ENCODE assay signal across 20 mouse cellular contexts in the genomic region with DNA sequence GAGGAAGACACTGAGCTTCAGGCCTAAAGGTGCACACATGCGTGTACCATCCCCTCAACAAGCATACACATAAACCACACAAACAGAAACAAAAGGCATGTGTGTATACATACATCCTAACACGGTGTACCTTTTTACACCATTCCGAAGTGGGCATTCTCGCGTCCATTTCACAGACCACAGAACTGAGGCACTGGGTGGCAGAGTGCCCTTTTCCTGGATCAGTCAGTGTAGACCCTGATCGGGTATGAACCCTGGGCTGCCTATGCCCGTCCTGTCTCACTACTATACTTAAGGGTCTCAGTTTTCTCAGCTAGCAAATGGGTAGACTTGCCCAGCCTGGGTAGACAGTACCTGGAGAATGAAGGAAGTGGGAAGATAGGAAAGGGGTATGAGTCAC. TPM values are rescaled to one million over a fixed set of nuclear protein-coding genes. Genes with fewer than 3 reads are reported as not detected.
DNase-seq lines count a peak whose midpoint lies in the region; ATAC-seq and TF ChIP-seq lines count a peak whose summit lies in the region.
"Had no signal": no experiment of that assay in that cellular context is flagged by ENCODE, and none has a peak within 500 bp of the region (broad histone marks: within the 10 kb centered on the region; RNA-seq: fewer than 3 reads in every experiment).

No protein-coding gene starts in this region.

- peaks cover 10% of the 10 kb centered on the region for H3K9me3 ChIP-seq in kidney, embryonic 14.5 days (ENCODE audit: control insufficient read depth, low read length)
- peaks cover 8% of the 10 kb centered on the region; the same call in 1 of the 2 replicates for H3K9me3 ChIP-seq in embryonic facial prominence, embryonic 10.5 days
- H3K9me3 ChIP-seq in embryonic facial prominence, embryonic 13.5 days: peaks cover 9% of the 10 kb centered on the region
- peaks cover 10% of the 10 kb centered on the region for H3K9me3 ChIP-seq in limb, embryonic 12.5 days
- H3K9me3 ChIP-seq: hindbrain, embryonic 15.5 days had no signal

- peaks cover 16% of the 10 kb centered on the region; the same call in 1 of the 2 replicates for H3K36me3 ChIP-seq in kidney, embryonic 14.5 days (ENCODE audit: control insufficient read depth, insufficient read depth, low read length)
- peaks cover 68% of the 10 kb centered on the region for H3K36me3 ChIP-seq in embryonic facial prominence, embryonic 10.5 days (replicated peaks)
- peaks cover 56% of the 10 kb centered on the region for H3K36me3 ChIP-seq in embryonic facial prominence, embryonic 13.5 days
- peaks cover 48% of the 10 kb centered on the region for H3K36me3 ChIP-seq in limb, embryonic 12.5 days
- no peaks in the 10 kb centered on the region for H3K36me3 ChIP-seq in thymus, adult 2 months (ENCODE audit: control insufficient read depth, insufficient read depth, low read length)
- H3K36me3 ChIP-seq: forebrain, embryonic 15.5 days; hindbrain, embryonic 15.5 days had no signal

- no peak for DNase-seq in kidney, adult 8-10 months
- DNase-seq in embryonic facial prominence, embryonic 10.5 days (ENCODE audit: low spot score): no peak
- DNase-seq in spleen, postnatal 10 days (ENCODE audit: low spot score in 2 of 2): no peak
- no peak for DNase-seq in right cerebral cortex, postnatal 14 days
- DNase-seq in thymus, adult 2 months: no peak
- DNase-seq: adrenal gland, postnatal 10 days; cerebellum, adult 8-10 months; kidney, postnatal 14 days; layer of hippocampus, adult 9-11 months; midbrain, embryonic 14.5 days; right cerebral cortex, postnatal 4 days; thymus, postnatal 25 days had no signal

- WGBS in kidney, embryonic 14.5 days: 97% methylated on average over 7 of the region's 7 CpGs
- 96% methylated on average over 7 of the region's 7 CpGs for WGBS in embryonic facial prominence, embryonic 10.5 days
- WGBS in embryonic facial prominence, embryonic 13.5 days: 93% methylated on average over 7 of the region's 7 CpGs
- WGBS in limb, embryonic 12.5 days: 96% methylated on average over 7 of the region's 7 CpGs
- 99% methylated on average over 7 of the region's 7 CpGs for WGBS in thymus, adult 2 months

- peaks cover 42% of the 10 kb centered on the region for H3K4me1 ChIP-seq in kidney, embryonic 14.5 days (ENCODE audit: control insufficient read depth, insufficient read depth, low read length)
- H3K4me1 ChIP-seq in embryonic facial prominence, embryonic 10.5 days: peaks cover 24% of the 10 kb centered on the region
- peaks cover 46% of the 10 kb centered on the region for H3K4me1 ChIP-seq in embryonic facial prominence, embryonic 13.5 days
- H3K4me1 ChIP-seq in limb, embryonic 12.5 days (replicated peaks): peaks cover 43% of the 10 kb centered on the region
- H3K4me1 ChIP-seq in thymus, adult 2 months (replicated peaks; ENCODE audit: control insufficient read depth, insufficient read depth, low read length): no peaks in the 10 kb centered on the region
- H3K4me1 ChIP-seq: forebrain, embryonic 15.5 days; hindbrain, embryonic 15.5 days had no signal

- H3K4me3 ChIP-seq in kidney, embryonic 14.5 days (ENCODE audit: low read length): no peak overlapping the region
- no peak overlapping the region for H3K4me3 ChIP-seq in embryonic facial prominence, embryonic 10.5 days
- H3K4me3 ChIP-seq in embryonic facial prominence, embryonic 13.5 days: no peak overlapping the region
- no peak overlapping the region for H3K4me3 ChIP-seq in limb, embryonic 12.5 days (replicated peaks)
- no peak overlapping the region for H3K4me3 ChIP-seq in thymus, adult 2 months (ENCODE audit: control insufficient read depth, insufficient read depth, low read length)
- H3K4me3 ChIP-seq: erythroblast, embryonic 14.5 days; forebrain, embryonic 15.5 days; hindbrain, embryonic 15.5 days had no signal

- H3K27ac ChIP-seq in kidney, embryonic 14.5 days (ENCODE audit: low read depth, low read length): peak overlapping the region; percentile 95
- H3K27ac ChIP-seq in embryonic facial prominence, embryonic 10.5 days (replicated peaks): peak overlapping the region; percentile 67; the same call in 1 of the 2 replicates
- peak overlapping the region; percentile 96 for H3K27ac ChIP-seq in embryonic facial prominence, embryonic 13.5 days
- peak overlapping the region; percentile 95 for H3K27ac ChIP-seq in limb, embryonic 12.5 days
- no peak overlapping the region for H3K27ac ChIP-seq in thymus, adult 2 months (ENCODE audit: control insufficient read depth, insufficient read depth, low read length)
- H3K27ac ChIP-seq: forebrain, embryonic 15.5 days; hindbrain, embryonic 15.5 days; liver, embryonic 14.5 days had no signal

- H3K9ac ChIP-seq in kidney, embryonic 14.5 days (ENCODE audit: low read depth, low read length): 0 out of 2 replicates have a peak overlapping the region, but pooled peaks have one; percentile 23
- peak overlapping the region; percentile 51; the same call in 1 of the 2 replicates for H3K9ac ChIP-seq in embryonic facial prominence, embryonic 13.5 days
- H3K9ac ChIP-seq in limb, embryonic 12.5 days (replicated peaks): no peak overlapping the region
- H3K9ac ChIP-seq: forebrain, embryonic 15.5 days; hindbrain, embryonic 15.5 days; liver, embryonic 14.5 days had no signal

- TF ChIP-seq CTCF in thymus, adult 2 months (IDR thresholded peaks at IDR 0.05; ENCODE audit: borderline replicate concordance, control insufficient read depth, extremely low read depth, insufficient read depth, low read length, poor library complexity): no peak

- no peaks in the 10 kb centered on the region for H3K27me3 ChIP-seq in kidney, embryonic 14.5 days (ENCODE audit: control insufficient read depth, insufficient read depth, low read length)
- no peaks in the 10 kb centered on the region for H3K27me3 ChIP-seq in embryonic facial prominence, embryonic 10.5 days (replicated peaks; ENCODE audit: low read depth, poor library complexity, severe bottlenecking)
- H3K27me3 ChIP-seq in embryonic facial prominence, embryonic 13.5 days: no peaks in the 10 kb centered on the region
- no peaks in the 10 kb centered on the region for H3K27me3 ChIP-seq in limb, embryonic 12.5 days
- H3K27me3 ChIP-seq in thymus, adult 2 months (ENCODE audit: control insufficient read depth, insufficient read depth, low read length): no peaks in the 10 kb centered on the region
- H3K27me3 ChIP-seq: forebrain, embryonic 15.5 days; hindbrain, embryonic 15.5 days had no signal

- no peak for TF ChIP-seq POLR2A in thymus, adult 2 months (IDR thresholded peaks at IDR 0.05; ENCODE audit: control insufficient read depth, extremely low read depth, insufficient read depth, low read length, poor library complexity)

- no peak overlapping the region; the same call in 1 of the 2 replicates for H3K4me2 ChIP-seq in kidney, embryonic 14.5 days (replicated peaks; ENCODE audit: low read depth, low read length)
- peak overlapping the region; percentile 36 for H3K4me2 ChIP-seq in embryonic facial prominence, embryonic 13.5 days
- peak overlapping the region; percentile 1; the same call in 1 of the 2 replicates for H3K4me2 ChIP-seq in limb, embryonic 12.5 days
- H3K4me2 ChIP-seq: forebrain, embryonic 15.5 days; hindbrain, embryonic 15.5 days had no signal

- peak; percentile 4; the same call in 1 of the 2 replicates for ATAC-seq in kidney, embryonic 14.5 days (ENCODE audit: low FRiP score, low TSS enrichment)
- no peak for ATAC-seq in embryonic facial prominence, embryonic 13.5 days (ENCODE audit: insufficient number of reproducible peaks, insufficient read depth, low FRiP score, low TSS enrichment, low read depth)
- ATAC-seq in limb, embryonic 12.5 days (ENCODE audit: insufficient number of reproducible peaks, insufficient read depth, low FRiP score, low TSS enrichment, low read depth): no peak
- ATAC-seq: CD4-positive, CD25-positive, alpha-beta regulatory T cell, adult 4 months; forebrain, embryonic 15.5 days had no signal

RNA-seq across cellular contexts. Expression of a gene that starts 24.3 kb away (rescaled TPM):
- 52.4 and 60.9 TPM in 2 replicates for polyA plus RNA-seq in kidney, embryonic 14.5 days (2014; fragmentation: Nextera tagmentation; extraction: Ambion mirVana)
- polyA plus RNA-seq in embryonic facial prominence, embryonic 10.5 days (2016; fragmentation: Nextera tagmentation; extraction: Ambion mirVana): 43.5 and 49.7 TPM in 2 replicates
- polyA plus RNA-seq in embryonic facial prominence, embryonic 13.5 days (2015; fragmentation: Nextera tagmentation; extraction: Ambion mirVana): 101 and 122 TPM in 2 replicates
- polyA plus RNA-seq in limb, embryonic 12.5 days (2016; fragmentation: Nextera tagmentation; extraction: Ambion mirVana): 64.0 and 72.1 TPM in 2 replicates
- polyA plus RNA-seq in thymus, adult 2 months (2012; rRNA removed): 3.0 and 3.4 TPM in 2 replicates
- polyA plus RNA-seq: CD4-positive, CD25-positive, alpha-beta regulatory T cell, adult 4 months; erythroblast, embryonic 14.5 days had no signal

Comparison
In these comparisons a context has a peak if more than half of its experiments do, and no peak if none do; other contexts are left out.
1. RNA of a gene that starts 24.3 kb away (polyA plus RNA-seq): 101 to 122 TPM in embryonic facial prominence, embryonic 13.5 days, 64.0 to 72.1 TPM in limb, embryonic 12.5 days, 52.4 to 60.9 TPM in kidney, embryonic 14.5 days and 43.5 to 49.7 TPM in embryonic facial prominence, embryonic 10.5 days; 3.0 to 3.4 TPM in thymus, adult 2 months; every median in the first group is over 10 times any median in the second.